Mouse (Mus musculus) kidney, adult 8-10 months (tissue): ENCODE measurements around the gene Exoc3l.
A peak's percentile ranks its signal among the peaks of the same experiment; 100 is the strongest.

Source experiments
- DNase-seq, 2 experiments: peaks; one replicate each; pipeline ENCODE4 v3.0.0; 2022

The Exoc3l gene

DNA sequence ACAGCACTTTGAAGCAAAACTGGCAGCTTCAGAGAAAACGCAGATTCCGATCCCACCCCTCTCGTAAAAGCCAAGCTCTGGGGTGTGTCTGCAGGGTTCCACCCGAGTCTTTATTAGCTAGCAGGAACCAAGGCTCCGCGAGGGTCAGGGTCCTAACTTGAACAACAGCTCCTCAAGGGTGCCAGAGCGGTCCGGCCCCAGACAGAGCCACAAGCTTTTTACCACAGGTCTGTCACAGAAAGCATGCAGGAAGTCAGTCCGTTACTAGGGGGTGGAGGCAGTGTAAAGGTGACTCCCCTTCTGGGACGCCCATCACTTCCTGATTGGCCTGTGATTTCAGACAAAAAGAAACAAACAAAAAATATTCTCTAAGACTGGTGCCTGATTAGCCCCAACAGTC is 30.8 kb downstream of the Exoc3l start:
- peak in 1 of 2 experiments; percentile 36 for DNase-seq

DNA sequence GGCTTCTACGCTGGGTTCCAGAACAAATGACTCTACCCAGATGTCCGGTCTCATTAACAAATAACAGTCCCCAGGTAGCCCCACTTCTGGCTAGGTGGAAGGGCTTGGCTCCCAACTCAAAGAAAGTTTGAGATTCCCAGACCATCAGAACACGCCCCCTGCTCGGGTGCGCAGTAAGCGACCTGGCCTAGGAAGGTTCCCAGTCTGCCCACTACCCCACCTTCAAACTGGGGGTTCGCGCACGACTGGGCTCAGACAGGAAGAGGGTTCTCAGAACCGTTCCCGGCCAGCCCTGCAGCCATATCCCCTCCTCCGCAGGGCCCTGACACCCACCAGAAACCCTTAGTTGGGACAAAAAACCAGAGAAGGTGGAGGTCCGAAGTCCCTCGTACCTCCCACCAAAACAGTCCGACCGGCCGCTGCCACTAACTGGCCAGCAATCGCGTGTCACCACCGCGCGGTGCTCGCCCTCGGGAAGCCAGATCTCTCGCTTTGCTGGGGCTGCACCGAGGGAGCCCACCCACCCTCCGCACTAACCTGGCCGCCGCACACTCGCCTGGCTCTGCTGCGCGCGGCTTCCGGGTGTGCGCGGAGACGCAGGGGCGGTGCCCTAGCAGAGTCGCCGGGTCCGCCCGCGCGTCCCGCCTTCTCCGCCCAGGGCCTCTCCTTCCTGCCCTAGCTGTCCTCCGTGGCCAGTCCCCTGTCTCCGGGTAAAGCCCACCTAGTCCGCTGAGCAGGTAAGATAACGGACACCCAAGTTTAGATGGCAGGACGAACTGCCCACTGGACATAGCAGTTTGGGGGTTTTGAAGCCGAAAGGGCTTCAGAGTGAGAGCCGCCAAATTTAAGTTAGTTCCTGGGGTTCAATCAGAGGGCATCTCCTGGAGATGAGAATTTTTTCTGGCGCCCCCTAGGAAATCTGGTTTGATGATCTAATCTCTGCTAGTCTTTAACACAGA is 31.6 kb downstream of the Exoc3l start, which contains the start of the genes Tradd and Fbxl8:
Gene Tradd (minus strand): TSS at position 586 of the 959 bp plus-strand sequence.
Gene Fbxl8 (plus strand): TSS at position 625 of the 959 bp plus-strand sequence.
- peak; percentile 60 to 75 for DNase-seq

DNA sequence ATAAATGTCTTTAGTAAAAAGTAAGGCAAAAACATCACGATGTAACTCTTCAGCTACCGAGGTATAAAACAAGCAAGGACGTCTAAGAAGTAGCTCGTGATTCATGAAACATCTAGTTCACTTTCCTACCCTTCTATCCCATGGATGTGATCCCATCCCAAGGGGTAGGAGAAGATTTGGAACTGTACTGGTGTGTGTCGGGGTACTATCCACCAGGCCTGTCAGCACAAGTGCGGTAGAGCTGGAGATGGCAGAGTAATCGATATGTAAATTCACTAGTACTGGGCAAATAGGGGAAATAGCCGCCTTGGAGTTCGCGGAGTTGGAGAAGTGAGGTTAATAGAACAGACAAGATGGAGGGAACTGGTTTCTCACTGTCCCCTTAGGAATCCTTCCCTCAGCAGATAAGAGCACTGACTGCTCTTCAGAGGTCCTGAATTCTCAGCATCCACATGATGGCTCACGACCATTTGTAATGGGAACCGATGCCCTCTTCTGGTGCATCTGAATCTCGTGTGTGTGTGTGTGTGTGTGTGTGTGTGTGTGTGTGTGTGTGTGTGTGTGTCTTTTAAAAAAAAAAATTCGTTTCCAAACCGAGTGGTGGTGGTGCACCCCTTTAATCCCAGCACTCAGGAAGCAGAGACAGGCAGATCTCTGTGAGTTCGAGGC is 32.5 kb downstream of the Exoc3l start:
- no peak for DNase-seq

DNA sequence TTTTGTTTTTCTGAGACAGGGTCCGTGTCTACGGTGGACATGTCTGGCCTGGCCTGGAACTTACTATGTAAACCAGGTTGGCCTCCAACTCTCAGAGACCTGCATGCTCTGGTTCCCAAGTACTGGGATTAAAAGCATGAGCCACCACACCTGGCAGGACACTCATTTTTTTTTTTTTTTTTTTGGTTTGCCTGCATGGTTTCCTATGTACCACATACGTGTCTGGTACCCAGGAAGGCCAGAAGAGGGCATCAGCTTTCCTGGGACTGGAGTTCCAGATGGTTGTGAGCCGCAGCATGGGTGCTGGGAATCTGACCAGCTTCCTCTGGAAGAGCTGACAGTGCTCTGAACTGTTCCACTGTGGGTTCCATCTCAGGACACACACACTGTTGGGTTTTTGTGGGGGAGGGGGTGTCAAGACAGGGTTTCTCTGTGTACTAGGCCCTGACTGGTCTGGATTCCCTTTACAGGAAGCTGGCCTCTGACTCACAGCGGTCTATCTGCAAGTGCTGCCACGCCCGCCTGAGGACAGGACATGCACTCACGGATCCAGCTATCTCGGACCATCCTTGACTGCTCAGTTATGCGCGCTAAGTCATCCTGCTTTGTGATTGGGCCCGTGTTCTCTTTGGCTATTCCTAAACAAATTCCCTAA is 34.4 kb downstream of the Exoc3l start:
- DNase-seq, result no peak

DNA sequence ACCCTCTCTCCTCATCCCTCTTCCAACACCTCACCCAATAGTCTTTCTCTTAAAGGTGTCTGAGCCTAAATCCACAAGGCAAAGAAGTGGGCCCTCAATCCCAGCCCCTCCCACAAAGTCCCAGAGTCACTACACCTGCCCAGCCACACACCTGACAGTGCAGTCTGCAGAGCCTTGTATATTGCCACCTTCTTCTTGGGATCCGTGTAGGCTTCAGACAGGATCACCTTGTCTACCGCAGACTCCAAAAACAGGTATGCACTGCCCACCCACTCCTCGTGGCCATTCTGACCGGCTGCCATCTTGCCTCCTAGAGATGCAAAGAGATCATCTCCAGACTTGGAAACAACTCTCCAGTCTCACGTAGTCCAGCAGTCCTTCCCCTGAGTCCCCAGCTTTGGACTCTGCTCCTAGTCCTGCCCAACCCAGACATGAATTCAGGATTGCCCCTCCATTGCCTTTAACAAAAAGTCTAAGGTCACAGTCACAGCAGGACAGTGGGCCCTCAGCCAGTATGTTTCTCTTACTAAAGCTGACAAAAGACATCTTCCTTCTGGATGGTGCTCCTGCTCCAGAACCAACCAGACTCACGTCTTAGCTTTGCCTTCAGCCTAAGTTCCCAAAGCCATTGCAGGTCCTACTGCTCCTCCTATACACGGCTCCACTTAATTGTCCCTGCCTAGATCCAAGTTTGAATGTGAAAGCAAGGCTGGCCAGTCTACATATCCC is 35.4 kb downstream of the Exoc3l start:
- DNase-seq, result no peak

DNA sequence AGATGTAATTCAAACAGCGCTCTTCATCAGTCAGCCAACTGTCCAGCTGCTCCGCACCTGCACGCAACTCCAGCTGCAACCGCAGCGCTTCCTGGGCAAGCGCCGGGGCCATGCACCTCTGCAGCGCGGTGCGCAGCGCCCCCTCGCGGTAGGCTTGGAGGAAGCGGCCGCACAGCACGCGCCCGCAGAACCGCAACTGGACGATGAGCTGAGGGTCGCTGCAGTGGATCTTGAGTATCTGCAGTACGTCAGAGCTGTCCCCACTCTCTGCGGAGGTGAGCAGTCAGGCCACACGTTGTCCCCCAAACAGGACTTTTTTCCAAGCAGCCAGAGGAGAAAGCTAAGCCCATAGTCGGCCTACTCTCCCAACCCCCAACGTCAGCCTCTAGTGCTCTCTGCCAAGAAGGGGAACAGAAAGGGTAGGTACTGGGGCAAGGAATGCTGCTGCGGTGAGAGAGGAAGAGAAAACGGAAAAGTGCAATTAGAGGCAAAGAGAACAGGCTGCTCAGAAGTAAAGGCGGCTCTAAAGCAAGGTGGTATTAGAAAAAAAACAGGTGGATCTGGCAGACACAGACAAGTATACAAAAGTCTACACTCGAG is 36.1 kb downstream of the Exoc3l start:
- peak in 1 of 2 experiments; percentile 61 for DNase-seq

DNA sequence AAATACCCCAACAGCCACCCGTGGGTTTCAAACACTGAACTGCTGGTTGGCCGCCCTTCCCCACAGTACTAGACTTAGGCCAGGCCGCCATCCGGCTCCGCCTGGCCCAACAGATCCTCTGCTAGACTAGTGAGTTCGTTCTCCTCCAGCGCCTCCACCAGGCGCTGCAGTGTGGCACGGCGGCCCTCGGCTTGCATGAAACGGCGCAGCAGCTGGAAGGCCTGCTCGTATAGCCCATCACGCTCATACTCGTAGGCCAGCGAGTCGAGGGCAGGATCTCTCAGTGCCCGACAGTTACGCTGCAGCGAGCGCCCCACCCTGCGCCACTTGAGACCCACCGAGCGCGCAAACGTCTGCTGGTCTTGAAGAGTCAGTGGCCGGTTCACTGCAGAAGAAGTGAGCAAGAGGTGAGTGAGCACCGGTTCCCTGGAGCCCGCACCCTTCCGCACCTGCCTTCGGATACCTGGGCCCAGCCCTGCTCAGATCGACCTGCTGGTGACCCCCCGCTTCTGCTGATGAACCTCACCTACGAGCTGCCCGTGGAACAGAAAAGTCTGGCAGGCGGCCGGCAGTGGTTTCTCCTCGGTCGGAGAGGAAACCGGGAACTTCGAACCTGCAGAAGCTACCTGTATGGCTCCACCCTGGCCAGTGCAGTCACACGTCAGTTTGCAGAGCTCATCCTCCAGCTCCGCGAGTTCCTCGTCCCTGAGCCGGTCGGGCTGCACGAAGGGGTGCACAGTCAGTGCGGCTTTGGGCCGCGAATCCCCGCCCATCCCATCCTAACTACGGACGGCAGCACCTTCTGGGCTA is 36.8 kb downstream of the Exoc3l start:
- DNase-seq, result no peak

DNA sequence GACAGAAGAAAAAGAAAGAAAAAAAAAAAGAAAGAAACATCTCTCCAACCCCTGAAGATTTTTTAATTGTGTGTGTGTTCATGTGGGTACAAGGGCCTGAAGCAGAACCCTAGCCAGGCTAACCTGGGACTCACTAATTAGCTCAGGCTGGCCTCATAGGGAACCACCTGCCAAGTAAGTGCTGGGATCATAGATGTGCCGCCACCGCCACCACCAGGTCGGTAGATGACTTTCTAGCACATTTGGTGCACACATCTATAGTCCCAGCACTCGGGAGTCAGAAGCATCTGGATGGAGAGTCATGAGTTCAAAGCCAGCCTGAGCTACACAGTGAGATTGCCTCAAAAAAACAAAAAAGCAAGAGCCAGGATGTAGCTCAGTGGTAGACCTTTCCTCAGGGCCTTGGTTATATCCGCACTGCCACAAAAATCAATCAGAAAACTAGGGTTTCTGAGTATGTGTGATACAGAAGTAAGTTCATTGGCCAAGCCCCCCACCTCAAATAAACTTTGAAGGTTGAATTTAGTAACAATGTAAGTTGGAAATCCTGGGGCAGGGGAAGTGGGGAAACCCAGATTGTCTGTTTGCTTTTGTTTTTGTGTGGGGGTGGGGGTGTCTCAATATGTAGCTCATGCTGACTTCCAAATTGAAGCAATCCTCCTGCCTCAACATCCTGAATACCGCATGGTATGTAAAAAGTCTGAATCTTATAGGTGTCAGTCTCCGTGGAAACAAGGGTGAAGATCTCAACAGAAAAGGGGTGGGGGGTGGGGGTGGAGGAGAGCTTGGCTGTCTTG is 38.4 kb downstream of the Exoc3l start:
- no peak for DNase-seq

DNA sequence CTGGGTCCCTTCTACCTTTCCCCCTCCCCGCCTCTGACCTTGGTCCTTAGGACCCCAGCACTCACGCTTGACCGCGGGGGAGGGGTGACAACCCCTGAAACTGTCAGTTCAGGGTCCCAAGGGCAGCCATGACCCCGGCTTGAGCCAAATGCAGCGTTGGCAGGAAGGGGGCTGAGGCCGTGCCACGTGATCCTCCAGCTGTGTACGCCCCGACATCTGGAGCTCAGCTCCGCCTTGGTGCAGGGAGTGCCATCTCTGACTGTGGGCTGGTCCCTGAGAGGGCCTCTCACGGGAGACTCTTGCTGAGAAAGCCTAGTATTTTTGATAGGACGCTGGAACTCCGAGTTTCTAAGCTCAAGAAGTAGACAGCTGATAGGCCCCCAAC is 40.9 kb downstream of the Exoc3l start, which contains the start of gene B3gnt9:
Gene B3gnt9 (minus strand): TSS at position 188 of the 385 bp plus-strand sequence.
- DNase-seq, result peak in 1 of 2 experiments; percentile 26

DNA sequence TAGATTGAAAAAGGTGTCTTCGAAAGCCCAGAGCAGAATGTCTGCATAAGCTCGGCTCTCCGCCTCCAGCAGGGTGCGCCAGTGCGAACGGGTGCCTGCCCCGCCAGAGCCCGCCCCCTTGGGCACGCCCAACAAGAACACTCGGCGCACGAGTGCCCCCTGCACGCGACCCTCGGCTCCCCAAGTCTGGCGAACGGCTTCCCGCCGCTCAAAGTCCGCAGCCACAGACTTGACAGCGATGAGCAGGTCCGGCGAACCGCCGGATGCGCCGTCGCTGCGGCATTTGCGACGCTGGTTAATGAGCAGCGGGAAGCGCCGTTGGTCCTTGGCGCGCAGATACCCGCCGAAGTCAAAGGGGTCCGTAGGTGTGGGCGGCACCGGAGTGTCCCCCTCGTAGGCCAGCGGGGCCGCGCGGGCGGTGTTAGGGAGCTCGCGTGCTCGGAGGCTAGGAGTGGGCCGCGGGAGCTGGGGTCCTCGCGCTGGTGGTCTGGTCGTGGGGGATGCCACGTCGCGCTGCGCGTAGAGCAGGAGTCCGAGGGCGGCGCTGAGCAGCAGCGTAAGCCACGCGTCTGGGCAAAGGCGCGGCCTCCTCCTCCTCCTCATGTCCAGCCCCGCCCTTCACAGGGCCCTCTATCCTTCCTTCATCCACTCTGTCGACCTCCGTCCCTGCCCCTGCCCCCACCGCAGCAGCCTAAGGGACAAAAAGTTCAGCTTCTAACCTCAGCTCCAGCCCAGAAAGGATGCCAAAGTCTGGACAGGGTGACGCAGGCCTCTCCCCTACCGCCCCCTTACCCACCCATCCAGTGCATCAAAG is 41.5 kb downstream of the Exoc3l start:
- DNase-seq, result peak; percentile 74 to 87

DNA sequence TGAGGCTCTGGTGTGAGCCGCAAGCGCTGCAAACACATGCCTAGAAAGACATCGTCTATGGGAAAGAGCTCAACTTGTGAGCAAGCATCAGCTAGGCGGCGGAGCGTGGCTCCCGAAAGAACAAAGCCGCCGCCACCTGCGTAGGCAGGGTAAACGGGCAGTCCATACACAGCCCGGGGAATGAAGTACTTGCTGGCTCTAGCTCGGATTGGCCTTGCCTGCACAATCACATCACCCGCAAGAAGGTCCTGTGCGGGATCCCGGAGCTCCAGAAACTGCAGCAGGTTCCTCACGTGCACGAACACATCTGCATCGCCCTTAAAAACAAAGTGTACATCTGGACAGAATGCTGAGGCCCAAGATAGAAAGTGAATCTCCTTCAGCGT is 42.1 kb downstream of the Exoc3l start:
- DNase-seq, result no peak

DNA sequence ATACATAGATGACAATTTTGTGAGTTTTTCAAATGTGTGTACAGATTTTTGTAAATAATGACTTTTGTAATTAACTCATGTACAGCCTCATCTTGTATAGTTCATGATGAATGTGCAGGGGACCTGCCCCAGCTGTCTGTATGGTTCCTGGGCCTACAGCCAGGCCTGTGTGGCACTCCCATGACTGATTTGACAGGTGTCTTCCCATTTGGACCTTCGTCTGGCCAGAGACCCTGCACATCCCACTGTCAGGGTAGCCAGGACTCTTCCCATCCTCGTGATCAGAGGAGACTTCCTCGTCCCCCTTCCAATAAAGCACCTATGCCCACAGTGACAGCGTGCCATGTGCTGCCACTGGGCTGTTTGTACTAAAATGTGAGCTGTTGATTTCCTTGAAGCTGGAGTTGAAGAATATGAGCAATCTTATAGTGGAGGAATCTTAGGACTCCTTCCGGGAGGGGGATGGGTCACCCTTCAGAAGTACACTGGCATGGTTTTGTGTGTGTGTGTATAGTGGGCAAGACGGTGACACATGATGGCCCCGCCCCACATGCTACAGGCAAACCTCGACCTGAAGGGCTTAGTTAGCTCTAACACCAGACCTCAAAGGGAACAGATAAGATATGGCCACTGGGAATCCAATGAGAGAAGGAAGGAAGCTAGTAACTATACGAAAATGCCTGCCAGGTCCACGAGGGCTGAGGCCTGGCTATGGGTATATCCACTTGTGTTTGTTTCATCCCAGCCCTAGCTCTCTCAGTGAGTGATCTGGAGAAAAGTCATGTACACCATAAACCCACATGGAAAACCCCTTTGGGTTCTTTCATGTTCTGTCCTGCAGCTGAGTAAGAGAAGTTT is 43.0 kb downstream of the Exoc3l start:
- DNase-seq, result no peak

DNA sequence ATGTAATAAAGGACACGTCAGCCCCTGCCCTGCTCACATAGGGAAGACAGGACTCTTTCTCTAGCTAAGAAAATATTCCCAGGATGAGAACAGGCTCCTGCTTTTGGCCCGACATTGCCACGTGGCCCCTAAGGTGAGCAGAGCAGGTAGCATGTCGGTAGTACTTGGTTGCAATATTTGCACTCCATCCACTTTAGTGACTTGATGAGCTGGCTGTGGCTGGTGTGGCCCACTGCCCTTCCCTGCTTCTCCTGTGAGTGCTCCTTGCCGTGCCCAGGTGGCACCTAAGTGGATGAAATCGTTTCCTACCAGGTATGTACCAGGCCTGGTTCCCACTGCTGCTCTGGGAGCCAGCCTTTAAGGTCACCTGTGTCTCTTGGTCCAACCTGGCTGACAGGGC is 43.9 kb downstream of the Exoc3l start:
- DNase-seq, result no peak

DNA sequence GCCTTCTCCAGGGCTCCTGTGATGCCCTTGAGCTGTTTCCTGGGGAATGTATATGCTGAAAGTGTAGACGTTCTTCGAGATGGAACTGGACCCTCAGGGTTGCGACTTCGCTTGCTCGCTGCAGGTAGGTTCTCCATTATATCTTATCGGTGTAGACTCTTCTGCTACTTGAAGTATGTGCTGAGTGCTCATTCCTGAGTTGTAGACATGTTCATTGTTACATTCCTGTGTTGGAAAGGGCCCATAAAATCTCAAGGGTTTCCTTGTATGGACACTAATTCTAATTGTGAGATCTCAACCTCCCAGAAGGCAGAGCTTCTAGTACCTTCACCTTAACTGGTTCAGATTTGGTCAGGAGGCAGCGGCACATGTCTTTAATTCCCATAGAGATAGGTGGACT is 54.9 kb downstream of the Exoc3l start:
- DNase-seq, result no peak
